In genomic region chr11:59505839-59506712, GRCm38 (mm10) we compare ENCODE assay signal across 8 mouse cellular contexts. TPM values are rescaled to one million over a fixed set of nuclear protein-coding genes. Genes with fewer than 3 reads are reported as not detected.
A peak's percentile ranks its signal among the peaks of the same experiment; 100 is the strongest.
DNase-seq lines count a peak whose midpoint lies in the region; ATAC-seq and TF ChIP-seq lines count a peak whose summit lies in the region.

No protein-coding gene starts in this region.

- peak overlapping the region; percentile 68 to 91 for H3K27ac ChIP-seq in heart, embryonic 14.5 days (replicated peaks in 1 of 2; ENCODE audit: control insufficient read depth in 1 of 2, insufficient read depth in 1 of 2, low read depth in 2 of 2, low read length in 2 of 2)
- H3K27ac ChIP-seq in liver, embryonic 14.5 days = no peak overlapping the region
- peak overlapping the region; percentile 81 for H3K27ac ChIP-seq in neural tube, embryonic 11.5 days (ENCODE audit: low read depth, low read length)
- peak overlapping the region; percentile 95 for H3K27ac ChIP-seq in stomach, embryonic 16.5 days (ENCODE audit: low read length)

- DNase-seq in brain, embryonic 18.5 days (ENCODE audit: low read depth, low spot score) = peak; percentile 60
- DNase-seq in kidney, postnatal 10 days = peak; percentile 95
- DNase-seq in liver, embryonic 14.5 days (ENCODE audit: low read depth in 3 of 3, low spot score in 3 of 3) = peak; percentile 43 to 52 (median 51)
- peak; percentile 90 for DNase-seq in neural tube, embryonic 11.5 days (ENCODE audit: low spot score)

- no peaks in the 10 kb centered on the region for H3K27me3 ChIP-seq in heart, embryonic 14.5 days (ENCODE audit: control insufficient read depth, insufficient read depth, low read length)
- H3K27me3 ChIP-seq in liver, embryonic 14.5 days (ENCODE audit: control insufficient read depth, insufficient read depth, low read length) = peaks cover 5% of the 10 kb centered on the region; the same call in 1 of the 2 replicates
- H3K27me3 ChIP-seq in neural tube, embryonic 11.5 days (ENCODE audit: control insufficient read depth, insufficient read depth, low read length) = no peaks in the 10 kb centered on the region
- H3K27me3 ChIP-seq in stomach, embryonic 16.5 days (ENCODE audit: control insufficient read depth, insufficient read depth, low read length) = no peaks in the 10 kb centered on the region

- peak overlapping the region; percentile 84 for H3K9ac ChIP-seq in heart, embryonic 14.5 days (ENCODE audit: low read length)
- H3K9ac ChIP-seq in liver, embryonic 14.5 days (replicated peaks) = peak overlapping the region; percentile 55
- peak overlapping the region; percentile 97 for H3K9ac ChIP-seq in neural tube, embryonic 11.5 days (ENCODE audit: low read length)
- peak overlapping the region; percentile 96 for H3K9ac ChIP-seq in stomach, embryonic 16.5 days (ENCODE audit: low read length)

- H3K4me1 ChIP-seq in heart, embryonic 14.5 days (ENCODE audit: control insufficient read depth in 2 of 2, insufficient read depth in 2 of 2, low read length in 2 of 2) = peaks cover 10 to 13% of the 10 kb centered on the region in 2 experiments
- peaks cover 0 to 2% of the 10 kb centered on the region in 2 experiments; a peak in 1 of 4 replicates for H3K4me1 ChIP-seq in liver, embryonic 14.5 days (replicated peaks; ENCODE audit: control insufficient read depth in 2 of 2, insufficient read depth in 2 of 2, low read length in 1 of 2)
- H3K4me1 ChIP-seq in neural tube, embryonic 11.5 days (ENCODE audit: control insufficient read depth, insufficient read depth, low read length) = peaks cover 6% of the 10 kb centered on the region
- peaks cover 14% of the 10 kb centered on the region for H3K4me1 ChIP-seq in stomach, embryonic 16.5 days (ENCODE audit: control insufficient read depth, insufficient read depth, low read length)

- no peak for TF ChIP-seq EP300 in liver, embryonic 14.5 days (IDR thresholded peaks at IDR 0.05; ENCODE audit: low read depth)

- H3K4me2 ChIP-seq in heart, embryonic 14.5 days (ENCODE audit: low read length) = peak overlapping the region; percentile 89
- peak overlapping the region; percentile 90 for H3K4me2 ChIP-seq in liver, embryonic 14.5 days (ENCODE audit: low read depth)
- peak overlapping the region; percentile 93 for H3K4me2 ChIP-seq in neural tube, embryonic 11.5 days (ENCODE audit: low read depth)
- peak overlapping the region; percentile 89 for H3K4me2 ChIP-seq in stomach, embryonic 16.5 days (ENCODE audit: low read depth, low read length)

- peak overlapping the region; percentile 70 to 75 for H3K4me3 ChIP-seq in heart, embryonic 14.5 days (ENCODE audit: control insufficient read depth in 1 of 2, insufficient read depth in 1 of 2, low read depth in 1 of 2, low read length in 2 of 2)
- peak overlapping the region; percentile 62 to 75 for H3K4me3 ChIP-seq in liver, embryonic 14.5 days (ENCODE audit: insufficient read depth in 1 of 2, low read depth in 2 of 2, low read length in 2 of 2)
- peak overlapping the region; percentile 83 for H3K4me3 ChIP-seq in neural tube, embryonic 11.5 days (ENCODE audit: low read depth, low read length)
- H3K4me3 ChIP-seq in stomach, embryonic 16.5 days (replicated peaks; ENCODE audit: low read length) = peak overlapping the region; percentile 94

- under 1% methylated on average over 66 of the region's 71 CpGs for WGBS in heart, embryonic 14.5 days
- under 1% methylated on average over 61 of the region's 71 CpGs for WGBS in liver, embryonic 14.5 days (ENCODE audit: insufficient replicate concordance)
- WGBS in neural tube, embryonic 11.5 days = under 1% methylated on average over 61 of the region's 71 CpGs
- under 1% methylated on average over 70 of the region's 71 CpGs for WGBS in stomach, embryonic 16.5 days

- peaks cover 56% of the 10 kb centered on the region for H3K36me3 ChIP-seq in heart, embryonic 14.5 days (ENCODE audit: control insufficient read depth, insufficient read depth, low read length)
- H3K36me3 ChIP-seq in liver, embryonic 14.5 days (replicated peaks; ENCODE audit: control insufficient read depth, insufficient read depth, low read depth) = no peaks in the 10 kb centered on the region; the same call in 1 of the 2 replicates
- H3K36me3 ChIP-seq in neural tube, embryonic 11.5 days (ENCODE audit: control insufficient read depth, insufficient read depth, low read length) = peaks cover 12% of the 10 kb centered on the region
- peaks cover 20% of the 10 kb centered on the region for H3K36me3 ChIP-seq in stomach, embryonic 16.5 days (ENCODE audit: control insufficient read depth, insufficient read depth, low read length)

- ATAC-seq in CD4-positive, CD25-positive, alpha-beta regulatory T cell, adult 4 months = peak; percentile 84
- ATAC-seq in erythroid progenitor cell, adult 5-6 weeks (replicated peaks; ENCODE audit: low FRiP score, poor library complexity, severe bottlenecking) = 0 out of 2 replicates have a peak, but pooled peaks have one; percentile 26
- peak; percentile 97 for ATAC-seq in heart, embryonic 14.5 days (ENCODE audit: insufficient number of reproducible peaks, insufficient read depth, low FRiP score, low read depth)
- peak; percentile 83 for ATAC-seq in liver, embryonic 14.5 days (ENCODE audit: insufficient read depth)
- ATAC-seq in neural tube, embryonic 11.5 days (ENCODE audit: insufficient read depth, low FRiP score, low TSS enrichment) = peak; percentile 91
- peak; percentile 95 for ATAC-seq in stomach, embryonic 16.5 days (ENCODE audit: insufficient read depth, low FRiP score)

- TF ChIP-seq CTCF in liver, embryonic 14.5 days (IDR thresholded peaks at IDR 0.05; ENCODE audit: low read depth) = no peak

- no peaks in the 10 kb centered on the region for H3K9me3 ChIP-seq in heart, embryonic 14.5 days (ENCODE audit: control insufficient read depth, low read length)
- no peaks in the 10 kb centered on the region for H3K9me3 ChIP-seq in liver, embryonic 14.5 days (ENCODE audit: control insufficient read depth, low read length)
- H3K9me3 ChIP-seq in neural tube, embryonic 11.5 days (ENCODE audit: control insufficient read depth, low read length) = no peaks in the 10 kb centered on the region
- no peaks in the 10 kb centered on the region for H3K9me3 ChIP-seq in stomach, embryonic 16.5 days (replicated peaks; ENCODE audit: control insufficient read depth, low read length)

RNA-seq across cellular contexts. Expression of gene Zkscan17, which starts 20.5 kb away (rescaled TPM):
- polyA plus RNA-seq in CD4-positive, CD25-positive, alpha-beta regulatory T cell, adult 4 months (2017; shearing (Covaris generic)) = 10 to 100 TPM in 1 of 2 experiments, 1 to 10 TPM in 1; 8.6 to 14.2 TPM
- 1.7 and 2.9 TPM in 2 replicates for total RNA-seq in erythroid progenitor cell, adult 5-6 weeks (2015; ENCODE audit: low replicate concordance)
- total RNA-seq in erythroid progenitor cell, adult 5-6 weeks (2017; ENCODE audit: low replicate concordance) = 3.0 and 3.7 TPM in 2 replicates
- 12.0 and 13.4 TPM in 2 replicates for polyA plus RNA-seq in heart, embryonic 14.5 days (2014; fragmentation: Nextera tagmentation; extraction: Ambion mirVana)
- 2.1 and 2.3 TPM in 2 replicates for polyA plus RNA-seq in liver, embryonic 14.5 days (2012; rRNA removed)
- 2.9 and 3.4 TPM in 2 replicates for polyA plus RNA-seq in liver, embryonic 14.5 days (2014; fragmentation: Nextera tagmentation; extraction: Ambion mirVana)
- polyA plus RNA-seq in neural tube, embryonic 11.5 days (2014; fragmentation: Nextera tagmentation; extraction: Ambion mirVana) = 26.0 and 27.9 TPM in 2 replicates
- 16.4 and 18.2 TPM in 2 replicates for polyA plus RNA-seq in stomach, embryonic 16.5 days (2015; fragmentation: Nextera tagmentation; extraction: Ambion mirVana)

RNA-seq across cellular contexts. Expression of gene Zfp867, which starts 33.8 kb away (rescaled TPM):
- 1 to 10 TPM; 6.0 to 6.9 TPM for polyA plus RNA-seq in CD4-positive, CD25-positive, alpha-beta regulatory T cell, adult 4 months (2017; shearing (Covaris generic))
- not detected in 2 replicates for total RNA-seq in erythroid progenitor cell, adult 5-6 weeks (2015; ENCODE audit: low replicate concordance)
- not detected in 2 replicates for total RNA-seq in erythroid progenitor cell, adult 5-6 weeks (2017; ENCODE audit: low replicate concordance)
- polyA plus RNA-seq in heart, embryonic 14.5 days (2014; fragmentation: Nextera tagmentation; extraction: Ambion mirVana) = 7.6 and 7.9 TPM in 2 replicates
- 0.38 and 0.51 TPM in 2 replicates for polyA plus RNA-seq in liver, embryonic 14.5 days (2012; rRNA removed)
- 1.4 and 1.5 TPM in 2 replicates for polyA plus RNA-seq in liver, embryonic 14.5 days (2014; fragmentation: Nextera tagmentation; extraction: Ambion mirVana)
- 10.1 and 11.6 TPM in 2 replicates for polyA plus RNA-seq in neural tube, embryonic 11.5 days (2014; fragmentation: Nextera tagmentation; extraction: Ambion mirVana)
- polyA plus RNA-seq in stomach, embryonic 16.5 days (2015; fragmentation: Nextera tagmentation; extraction: Ambion mirVana) = 6.7 and 6.8 TPM in 2 replicates

RNA-seq across cellular contexts. Expression of gene Nlrp3, which starts 35.3 kb away (rescaled TPM):
- polyA plus RNA-seq in CD4-positive, CD25-positive, alpha-beta regulatory T cell, adult 4 months (2017; shearing (Covaris generic)) = not detected
- total RNA-seq in erythroid progenitor cell, adult 5-6 weeks (2015; ENCODE audit: low replicate concordance) = 0.72 and 0.84 TPM in 2 replicates
- 0.13 and 1.3 TPM in 2 replicates for total RNA-seq in erythroid progenitor cell, adult 5-6 weeks (2017; ENCODE audit: low replicate concordance)
- 0.11 TPM in 2 replicates for polyA plus RNA-seq in heart, embryonic 14.5 days (2014; fragmentation: Nextera tagmentation; extraction: Ambion mirVana)
- polyA plus RNA-seq in liver, embryonic 14.5 days (2012; rRNA removed) = 0.42 and 0.54 TPM in 2 replicates
- polyA plus RNA-seq in liver, embryonic 14.5 days (2014; fragmentation: Nextera tagmentation; extraction: Ambion mirVana) = 0.25 and 0.39 TPM in 2 replicates
- polyA plus RNA-seq in neural tube, embryonic 11.5 days (2014; fragmentation: Nextera tagmentation; extraction: Ambion mirVana) = 0.11 and 0.14 TPM in 2 replicates
- 0.49 and 0.62 TPM in 2 replicates for polyA plus RNA-seq in stomach, embryonic 16.5 days (2015; fragmentation: Nextera tagmentation; extraction: Ambion mirVana)

RNA-seq across cellular contexts. Expression of gene Snap47, which starts 55.1 kb away (rescaled TPM):
- polyA plus RNA-seq in CD4-positive, CD25-positive, alpha-beta regulatory T cell, adult 4 months (2017; shearing (Covaris generic)) = 10 to 100 TPM; 52.6 to 67.3 TPM
- not detected in 2 replicates for total RNA-seq in erythroid progenitor cell, adult 5-6 weeks (2015; ENCODE audit: low replicate concordance)
- total RNA-seq in erythroid progenitor cell, adult 5-6 weeks (2017; ENCODE audit: low replicate concordance) = 0.13 and 6.4 TPM in 2 replicates
- 93.8 and 98.8 TPM in 2 replicates for polyA plus RNA-seq in heart, embryonic 14.5 days (2014; fragmentation: Nextera tagmentation; extraction: Ambion mirVana)
- 11.2 and 12.4 TPM in 2 replicates for polyA plus RNA-seq in liver, embryonic 14.5 days (2012; rRNA removed)
- polyA plus RNA-seq in liver, embryonic 14.5 days (2014; fragmentation: Nextera tagmentation; extraction: Ambion mirVana) = 21.6 and 26.5 TPM in 2 replicates
- polyA plus RNA-seq in neural tube, embryonic 11.5 days (2014; fragmentation: Nextera tagmentation; extraction: Ambion mirVana) = 193 and 203 TPM in 2 replicates
- polyA plus RNA-seq in stomach, embryonic 16.5 days (2015; fragmentation: Nextera tagmentation; extraction: Ambion mirVana) = 99.0 and 101 TPM in 2 replicates

RNA-seq across cellular contexts. Expression of gene Jmjd4, which starts 56.2 kb away (rescaled TPM):
- 1 to 10 TPM; 3.9 to 6.9 TPM for polyA plus RNA-seq in CD4-positive, CD25-positive, alpha-beta regulatory T cell, adult 4 months (2017; shearing (Covaris generic))
- 2.5 and 3.4 TPM in 2 replicates for total RNA-seq in erythroid progenitor cell, adult 5-6 weeks (2015; ENCODE audit: low replicate concordance)
- total RNA-seq in erythroid progenitor cell, adult 5-6 weeks (2017; ENCODE audit: low replicate concordance) = 2.3 and 3.2 TPM in 2 replicates
- 10.8 and 11.4 TPM in 2 replicates for polyA plus RNA-seq in heart, embryonic 14.5 days (2014; fragmentation: Nextera tagmentation; extraction: Ambion mirVana)
- 2.5 and 3.2 TPM in 2 replicates for polyA plus RNA-seq in liver, embryonic 14.5 days (2012; rRNA removed)
- 3.5 and 3.8 TPM in 2 replicates for polyA plus RNA-seq in liver, embryonic 14.5 days (2014; fragmentation: Nextera tagmentation; extraction: Ambion mirVana)
- 14.7 and 15.3 TPM in 2 replicates for polyA plus RNA-seq in neural tube, embryonic 11.5 days (2014; fragmentation: Nextera tagmentation; extraction: Ambion mirVana)
- polyA plus RNA-seq in stomach, embryonic 16.5 days (2015; fragmentation: Nextera tagmentation; extraction: Ambion mirVana) = 9.0 and 9.3 TPM in 2 replicates

Comparison
In these comparisons a context has a peak if more than half of its experiments do, and no peak if none do; other contexts are left out.
1. ATAC-seq: peak in every context shown above with its lines; median percentile 97 in heart, embryonic 14.5 days; 95 in stomach, embryonic 16.5 days; 91 in neural tube, embryonic 11.5 days; 84 in CD4-positive, CD25-positive, alpha-beta regulatory T cell, adult 4 months; 83 in liver, embryonic 14.5 days; 26 in erythroid progenitor cell, adult 5-6 weeks.